26 mouse cellular contexts compared by ENCODE assay signal in the genomic region with DNA sequence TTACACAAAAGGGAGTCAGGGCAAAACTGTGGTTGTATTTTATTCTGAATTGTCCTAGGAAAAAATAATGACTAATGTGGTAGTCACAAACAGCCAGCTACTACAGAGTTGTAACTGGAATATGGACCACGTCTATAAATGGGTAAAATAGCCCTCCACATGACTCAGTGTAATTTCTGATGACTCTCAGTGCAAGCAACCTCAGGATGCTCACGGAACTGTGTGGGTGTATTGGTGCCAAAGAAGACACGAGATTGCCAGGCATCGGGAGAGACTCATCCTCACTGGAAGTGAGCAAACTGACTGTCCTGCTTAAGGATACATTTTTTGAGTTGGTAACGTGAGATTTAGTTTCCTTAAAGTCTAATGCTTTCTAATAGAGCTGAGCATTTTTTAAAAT.
"Had no signal": no experiment of that assay in that cellular context is flagged by ENCODE, and none has a peak within 500 bp of the region (broad histone marks: within the 10 kb centered on the region; RNA-seq: fewer than 3 reads in every experiment).

No protein-coding gene starts in this region.

- H3K4me2 ChIP-seq: heart, embryonic 11.5 days; heart, embryonic 13.5 days; heart, embryonic 15.5 days; hindbrain, embryonic 13.5 days; hindbrain, embryonic 15.5 days; kidney, embryonic 15.5 days; limb, embryonic 12.5 days; liver, embryonic 13.5 days; liver, embryonic 15.5 days had no signal

- H3K4me3 ChIP-seq: gastrocnemius, adult 2 months; heart, adult 2 months; heart, embryonic 13.5 days; heart, embryonic 15.5 days; hindbrain, embryonic 13.5 days; hindbrain, embryonic 15.5 days; kidney, embryonic 15.5 days; layer of hippocampus, adult 2 months; left cerebral cortex, adult 2 months; limb, embryonic 10.5 days; limb, embryonic 12.5 days; liver, embryonic 13.5 days; liver, embryonic 15.5 days had no signal

- DNase-seq: gastrocnemius, adult 2 months; gastrocnemius, postnatal 14 days; gastrocnemius, postnatal 36 days; heart, adult 11 months; heart, adult 2 months; heart, postnatal 14 days; heart, postnatal 36 days; kidney, adult 11 months; kidney, adult 2 months; kidney, adult 9 months; kidney, postnatal 4 days; liver, embryonic 13.5 days had no signal

- H3K4me1 ChIP-seq: hindbrain, embryonic 13.5 days; hindbrain, embryonic 15.5 days; kidney, embryonic 15.5 days; limb, embryonic 10.5 days; limb, embryonic 12.5 days; liver, embryonic 13.5 days; liver, embryonic 15.5 days had no signal

- H3K27me3 ChIP-seq: heart, embryonic 13.5 days; heart, embryonic 15.5 days; hindbrain, embryonic 13.5 days; hindbrain, embryonic 15.5 days; kidney, embryonic 15.5 days; limb, embryonic 12.5 days; liver, embryonic 13.5 days; liver, embryonic 15.5 days had no signal

- H3K27ac ChIP-seq: gastrocnemius, adult 2 months; heart, adult 2 months; heart, embryonic 13.5 days; heart, embryonic 15.5 days; hindbrain, embryonic 13.5 days; hindbrain, embryonic 15.5 days; hindbrain, postnatal 0 days; kidney, embryonic 15.5 days; kidney, postnatal 0 days; layer of hippocampus, adult 2 months; left cerebral cortex, adult 2 months; limb, embryonic 10.5 days; limb, embryonic 12.5 days; liver, embryonic 13.5 days; liver, embryonic 15.5 days had no signal

- H3K9ac ChIP-seq: heart, embryonic 13.5 days; heart, embryonic 15.5 days; hindbrain, embryonic 13.5 days; hindbrain, embryonic 15.5 days; kidney, embryonic 15.5 days; limb, embryonic 12.5 days; liver, embryonic 13.5 days; liver, embryonic 15.5 days had no signal

- H3K9me3 ChIP-seq: heart, embryonic 13.5 days; heart, embryonic 15.5 days; hindbrain, embryonic 13.5 days; hindbrain, embryonic 15.5 days; kidney, embryonic 15.5 days; limb, embryonic 10.5 days; limb, embryonic 12.5 days; liver, embryonic 13.5 days; liver, embryonic 15.5 days had no signal

- ATAC-seq: hindbrain, postnatal 0 days; intestine, embryonic 16.5 days had no signal
